Mouse (Mus musculus) liver, embryonic 14.5 days (tissue): Measurements from ENCODE around the gene Ptgir. TPM values are rescaled to one million over a fixed set of nuclear protein-coding genes. Genes with fewer than 3 reads are reported as not detected.

Experiments
- ATAC-seq: fragments of 200-750 bp; cut with Nextera tagmentation; 2 replicates; pipeline ENCODE4 v1.8.0; 2017; ENCODE audit warnings: moderate number of reproducible peaks, mild to moderate bottlenecking, moderate library complexity; ENCODE audit not compliant: insufficient read depth
- DNase-seq, 3 experiments: peaks; one replicate each; pipeline ENCODE4 v3.0.0-alpha.2; 2012 to 2013; ENCODE audit warnings: low read depth in 3 of 3, low spot score in 3 of 3
- H3K27ac ChIP-seq: fragments of 300-500 bp; sonication (generic); 2 replicates; pipeline ENCODE4 v1.5.1; 2014; ENCODE audit warnings: moderate library complexity, mild to moderate bottlenecking, control low read depth, inconsistent platforms
- H3K27me3 ChIP-seq: fragments of 300-500 bp; sonication (generic); 2 replicates; pipeline ENCODE4 v1.6.1; 2014; ENCODE audit warnings: mild to moderate bottlenecking, low read length, moderate library complexity; ENCODE audit not compliant: control insufficient read depth, insufficient read depth
- H3K36me3 ChIP-seq: fragments of 300-500 bp; sonication (generic); replicated peaks from 2 replicates; pipeline ENCODE4 v1.6.1; 2014; ENCODE audit warnings: low read depth; ENCODE audit not compliant: control insufficient read depth, insufficient read depth
- H3K4me1 ChIP-seq, 2 experiments: fragments of 200-500 bp in 1 of 2; fragments of 300-500 bp in 1 of 2; sonication (generic) in 1 of 2; replicated peaks; 2 replicates each; pipeline ENCODE4 v1.6.1; 2012 to 2014; ENCODE audit warnings: antibody characterized with exemption in 1 of 2, inconsistent platforms in 1 of 2, low read length in 1 of 2; ENCODE audit not compliant: control insufficient read depth in 2 of 2, insufficient read depth in 2 of 2
- H3K4me2 ChIP-seq: fragments of 300-500 bp; sonication (generic); 2 replicates; pipeline ENCODE4 v1.6.1; 2014; ENCODE audit warnings: low read depth, mild to moderate bottlenecking, control low read depth, moderate library complexity
- H3K4me3 ChIP-seq, 2 experiments: fragments of 200-500 bp in 1 of 2; fragments of 300-500 bp in 1 of 2; sonication (generic) in 1 of 2; 2 replicates each; pipeline ENCODE4 v1.5.1; 2012 to 2014; ENCODE audit warnings: low read depth in 2 of 2, low read length in 2 of 2, mild to moderate bottlenecking in 2 of 2, control low read depth in 1 of 2, inconsistent platforms in 1 of 2, moderate library complexity in 1 of 2; ENCODE audit not compliant: insufficient read depth in 1 of 2
- H3K9ac ChIP-seq: fragments of 300-500 bp; sonication (generic); replicated peaks from 2 replicates; pipeline ENCODE4 v1.6.1; 2014; ENCODE audit warnings: mild to moderate bottlenecking, control low read depth, moderate library complexity
- H3K9me3 ChIP-seq: fragments of 300-500 bp; sonication (generic); 2 replicates; pipeline ENCODE4 v1.6.1; 2016; ENCODE audit warnings: low read length, mixed read lengths; ENCODE audit not compliant: control insufficient read depth
- CTCF ChIP-seq: IDR thresholded peaks from 2 replicates; pipeline ENCODE4 v1.5.1; 2016; ENCODE audit warnings: antibody characterized with exemption, low read depth, control low read depth
- EP300 ChIP-seq: IDR thresholded peaks from 2 replicates; pipeline ENCODE4 v1.6.1; 2016; ENCODE audit warnings: antibody characterized with exemption, low read depth
- WGBS: fragments of 180-500 bp; shearing (Covaris S2); extraction: QIAGEN DNeasy Blood & Tissue Kit; methylation state at CpG from one replicate; pipeline ENCODE4 v1.1.7; 2014; ENCODE audit not compliant: insufficient replicate concordance; 5-methylcytosine and 5-hydroxymethylcytosine counted together
- polyA plus RNA-seq, 2 experiments: library from polyadenylated mRNA; depleted of rRNA in 1 of 2; stranded (reverse) in 1 of 2; unstranded in 1 of 2; fragments of >200 nt; fragmentation: Nextera tagmentation in 1 of 2; extraction: Ambion mirVana in 1 of 2; gene quantifications; 2 replicates each; pipeline versions ENCODE4 v1.2.1 to v1.2.3; 2012 to 2014

The Ptgir gene
- polyA plus RNA-seq, 2 experiments: 0.87 to 0.88 TPM

DNA sequence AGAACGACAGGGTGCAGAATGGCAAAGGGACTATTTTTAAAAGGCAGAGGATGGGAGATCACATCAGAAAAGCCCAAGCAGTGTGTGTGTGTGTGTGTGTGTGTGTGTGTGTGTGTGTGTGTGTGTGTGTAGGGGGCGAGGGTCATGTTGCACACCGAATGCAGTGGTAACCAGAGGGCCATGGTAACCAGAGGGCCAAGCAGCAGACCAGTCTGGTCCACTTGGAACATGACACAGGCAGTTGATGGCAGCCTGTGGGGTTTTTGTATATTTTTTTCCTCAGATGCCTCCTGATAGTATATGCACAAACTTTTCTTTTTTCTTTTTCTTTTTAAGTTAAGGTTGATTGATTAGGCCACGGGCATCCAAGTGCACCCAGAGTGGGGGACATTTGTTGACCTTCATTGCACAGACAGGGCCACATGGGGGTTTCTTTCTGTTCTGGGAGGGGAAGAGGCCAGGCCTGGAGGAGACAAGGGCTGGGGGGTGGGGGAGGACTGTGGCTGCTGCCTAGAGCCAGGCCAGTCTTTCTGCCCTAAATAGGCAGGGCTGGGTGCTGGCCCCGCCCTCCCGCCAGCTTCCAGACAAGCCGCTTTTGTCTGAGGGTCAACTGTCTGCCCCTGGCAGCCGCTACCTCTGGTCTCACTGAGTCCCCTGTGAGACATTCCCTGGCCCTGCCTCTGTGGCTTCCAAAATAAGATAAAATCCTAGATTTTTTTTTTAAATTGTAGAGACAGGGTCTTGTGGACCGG lies 26.3 kb upstream of the Ptgir start:
- no peaks in the 10 kb centered on the region for H3K36me3 ChIP-seq
- no peak overlapping the region for H3K4me2 ChIP-seq
- H3K4me3 ChIP-seq: no peak overlapping the region
- peaks cover 23% of the 10 kb centered on the region for H3K27me3 ChIP-seq
- no peak for ATAC-seq
- no peak overlapping the region for H3K9ac ChIP-seq
- 37% methylated on average over 9 of the region's 9 CpGs for WGBS
- no peaks in the 10 kb centered on the region for H3K4me1 ChIP-seq
- TF ChIP-seq EP300: no peak
- TF ChIP-seq CTCF: no peak
- H3K9me3 ChIP-seq: no peaks in the 10 kb centered on the region
- DNase-seq: no peak
- no peak overlapping the region for H3K27ac ChIP-seq

DNA sequence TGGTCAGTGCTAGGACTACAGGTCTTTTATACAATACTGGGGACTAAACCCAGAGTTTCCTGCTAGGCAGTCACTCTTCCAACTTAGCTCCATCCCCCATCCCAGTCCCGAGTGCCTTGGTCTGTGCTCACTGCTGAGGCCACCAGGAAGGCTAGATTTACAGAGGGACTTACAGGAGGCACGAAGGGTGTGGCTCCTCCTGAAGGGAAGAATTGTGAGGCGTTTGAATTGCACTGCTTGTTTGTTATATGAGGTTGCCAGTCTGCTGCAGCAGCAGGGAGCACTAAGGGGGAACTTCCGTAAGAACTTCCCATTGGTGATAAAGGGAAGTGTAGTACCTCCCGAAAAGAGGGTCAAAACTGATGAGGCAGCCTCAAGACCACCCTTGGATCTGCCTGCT lies 25.7 kb upstream of the Ptgir start:
- no peaks in the 10 kb centered on the region; the same call in none of the 2 replicates for H3K9me3 ChIP-seq
- H3K27ac ChIP-seq: no peak overlapping the region
- no peaks in the 10 kb centered on the region for H3K4me1 ChIP-seq
- no peak for TF ChIP-seq EP300
- no peak for TF ChIP-seq CTCF
- ATAC-seq (no peak), DNase-seq (no peak)
- H3K36me3 ChIP-seq: no peaks in the 10 kb centered on the region
- H3K9ac ChIP-seq: no peak overlapping the region
- peaks cover 29% of the 10 kb centered on the region for H3K27me3 ChIP-seq
- no peak overlapping the region for H3K4me2 ChIP-seq
- H3K4me3 ChIP-seq: no peak overlapping the region
- 14% methylated on average over 5 of the region's 5 CpGs for WGBS

DNA sequence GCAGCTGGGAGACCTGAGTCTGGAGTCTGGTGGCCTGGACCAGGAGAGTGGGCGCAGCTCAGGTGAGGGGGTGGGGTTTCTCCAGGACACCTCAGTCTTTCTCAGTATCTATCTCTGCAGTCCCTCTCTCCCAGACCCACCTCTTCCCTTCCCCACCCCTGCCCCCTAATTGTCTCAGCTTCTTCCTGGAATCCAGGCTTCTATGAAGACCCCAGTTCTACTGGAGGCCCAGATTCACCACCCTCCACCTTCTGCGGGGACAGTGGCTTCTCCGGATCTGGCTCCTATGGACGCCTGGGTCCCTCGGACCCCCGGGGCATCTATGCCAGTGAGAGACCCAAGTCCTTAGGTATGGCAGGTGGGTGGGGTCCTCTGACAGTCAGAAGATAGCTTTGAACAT lies 23.1 kb upstream of the Ptgir start:
- no peak overlapping the region for H3K9ac ChIP-seq
- peaks cover 36% of the 10 kb centered on the region for H3K27me3 ChIP-seq
- WGBS: 60% methylated on average over 6 of the region's 6 CpGs
- no peak overlapping the region for H3K4me2 ChIP-seq
- H3K4me1 ChIP-seq: no peaks in the 10 kb centered on the region
- no peak for TF ChIP-seq CTCF
- TF ChIP-seq EP300: no peak
- H3K27ac ChIP-seq: no peak overlapping the region
- DNase-seq: no peak
- no peaks in the 10 kb centered on the region for H3K36me3 ChIP-seq
- peaks cover 2% of the 10 kb centered on the region for H3K9me3 ChIP-seq
- ATAC-seq: no peak
- no peak overlapping the region for H3K4me3 ChIP-seq

DNA sequence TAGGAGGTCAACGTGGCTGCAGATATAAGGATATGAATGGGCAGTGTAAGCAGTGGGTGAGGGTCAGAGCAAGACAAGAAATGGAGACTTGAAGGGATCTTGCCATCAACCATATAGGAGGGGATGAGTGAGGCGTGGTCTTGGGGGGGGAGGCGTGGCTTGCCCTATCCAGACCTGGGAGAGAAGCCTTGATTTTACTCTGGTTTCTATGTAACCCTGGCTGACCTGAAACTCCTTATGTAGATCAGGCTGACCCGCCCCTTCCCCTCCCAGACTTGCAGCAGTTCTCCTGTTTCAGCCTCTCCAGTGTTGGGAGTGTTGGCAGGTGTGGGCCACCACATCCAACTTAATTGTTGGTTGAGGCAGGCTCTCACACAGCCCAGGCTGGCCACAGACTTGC lies 22.0 kb upstream of the Ptgir start:
- H3K4me3 ChIP-seq: no peak overlapping the region
- no peaks in the 10 kb centered on the region for H3K36me3 ChIP-seq
- TF ChIP-seq EP300 (no peak), CTCF (no peak)
- peaks cover 2% of the 10 kb centered on the region for H3K9me3 ChIP-seq
- no peak overlapping the region for H3K4me2 ChIP-seq
- H3K4me1 ChIP-seq: no peaks in the 10 kb centered on the region
- H3K9ac ChIP-seq: no peak overlapping the region
- ATAC-seq (no peak), DNase-seq (no peak)
- 26% methylated on average over 4 of the region's 4 CpGs for WGBS
- peaks cover 36% of the 10 kb centered on the region for H3K27me3 ChIP-seq
- H3K27ac ChIP-seq: no peak overlapping the region

DNA sequence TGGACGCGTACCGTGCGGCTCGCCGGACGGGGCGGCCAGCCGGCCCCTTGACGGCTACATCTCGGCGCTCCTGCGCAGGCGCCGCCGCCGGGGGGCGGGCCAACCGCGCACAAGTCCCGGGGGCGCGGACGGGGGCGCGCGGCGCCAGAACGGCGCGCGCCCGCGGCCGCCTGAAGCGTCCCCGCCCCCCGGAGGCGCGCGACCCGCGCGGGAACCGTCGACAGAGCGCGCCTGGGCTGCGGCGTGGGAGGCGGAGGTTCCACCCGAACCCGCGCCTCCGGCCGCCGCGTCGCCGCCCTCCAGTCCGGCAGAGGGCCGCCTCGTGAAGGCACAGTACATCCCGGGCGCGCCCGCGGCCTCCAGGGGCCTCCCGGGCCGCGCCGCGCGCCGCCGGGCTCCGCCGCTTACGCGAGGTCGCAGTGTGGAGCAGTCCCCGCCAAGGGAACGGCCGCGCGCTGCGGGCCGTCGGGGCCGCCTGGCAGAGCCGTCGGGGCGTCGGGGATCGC lies 21.0 kb upstream of the Ptgir start:
- H3K4me2 ChIP-seq: peak overlapping the region; percentile 4; the same call in 1 of the 2 replicates
- H3K27me3 ChIP-seq: peaks cover 37% of the 10 kb centered on the region
- DNase-seq (no peak), ATAC-seq (no peak)
- WGBS: 9% methylated on average over 79 of the region's 95 CpGs
- H3K36me3 ChIP-seq: no peaks in the 10 kb centered on the region
- peak overlapping the region in 1 of 2 experiments; percentile 17; a peak in 2 of 4 replicates for H3K4me3 ChIP-seq
- H3K9ac ChIP-seq: no peak overlapping the region
- no peaks in the 10 kb centered on the region for H3K4me1 ChIP-seq
- no peak overlapping the region for H3K27ac ChIP-seq
- peaks cover 2% of the 10 kb centered on the region for H3K9me3 ChIP-seq
- TF ChIP-seq EP300 (no peak), CTCF (no peak)
